Mouse (Mus musculus) heart, postnatal 14 days (tissue): ENCODE results near the gene Epb41l3. TPM values are rescaled to one million over a fixed set of nuclear protein-coding genes. Genes with fewer than 3 reads are reported as not detected.
A peak's percentile ranks its signal among the peaks of the same experiment; 100 is the strongest.

Experiments used
- DNase-seq, 2 experiments: peaks; one replicate each; pipeline ENCODE4 v3.0.0; 2021 to 2022
- intact Hi-C: fragments of 180-260 bp; cut with DNase I; formaldehyde crosslinking; loops from one replicate; pipeline ENCODE4 v1.15.1; 2025
- long read RNA-seq, 2 experiments: library from polyadenylated mRNA; stranded (forward); transcript quantifications; one replicate each; pipeline ENCODE4 v2.0.0; 2021
- total RNA-seq, 2 experiments: library from RNA; stranded (reverse); gene quantifications; 2 replicates each; pipeline ENCODE4 v1.2.3; 2021

Gene Epb41l3
- total RNA-seq, result 10 to 100 TPM; 16.1 to 17.1 TPM
- long read RNA-seq, experiment 1, full-length matches to known transcripts, result 2 of 19 reads
- long read RNA-seq, experiment 1, partial matches to known transcripts, result 0 of 19 reads
- long read RNA-seq, experiment 1, other reads (novel, unspliced or antisense), result 17 of 19 reads
- long read RNA-seq, experiment 2, partial matches to known transcripts, result 4 of 31 reads
- long read RNA-seq, experiment 2, other reads (novel, unspliced or antisense), result 24 of 31 reads

- intact Hi-C loops, result no loop called here
- peak; percentile 68 to 71 for DNase-seq
These were observed at the start of gene Epb41l3 for GRCm38 (mm10) chr17:69075501-69076237. Gene Epb41l3 (plus strand): TSS chr17:69075683.

DNA sequence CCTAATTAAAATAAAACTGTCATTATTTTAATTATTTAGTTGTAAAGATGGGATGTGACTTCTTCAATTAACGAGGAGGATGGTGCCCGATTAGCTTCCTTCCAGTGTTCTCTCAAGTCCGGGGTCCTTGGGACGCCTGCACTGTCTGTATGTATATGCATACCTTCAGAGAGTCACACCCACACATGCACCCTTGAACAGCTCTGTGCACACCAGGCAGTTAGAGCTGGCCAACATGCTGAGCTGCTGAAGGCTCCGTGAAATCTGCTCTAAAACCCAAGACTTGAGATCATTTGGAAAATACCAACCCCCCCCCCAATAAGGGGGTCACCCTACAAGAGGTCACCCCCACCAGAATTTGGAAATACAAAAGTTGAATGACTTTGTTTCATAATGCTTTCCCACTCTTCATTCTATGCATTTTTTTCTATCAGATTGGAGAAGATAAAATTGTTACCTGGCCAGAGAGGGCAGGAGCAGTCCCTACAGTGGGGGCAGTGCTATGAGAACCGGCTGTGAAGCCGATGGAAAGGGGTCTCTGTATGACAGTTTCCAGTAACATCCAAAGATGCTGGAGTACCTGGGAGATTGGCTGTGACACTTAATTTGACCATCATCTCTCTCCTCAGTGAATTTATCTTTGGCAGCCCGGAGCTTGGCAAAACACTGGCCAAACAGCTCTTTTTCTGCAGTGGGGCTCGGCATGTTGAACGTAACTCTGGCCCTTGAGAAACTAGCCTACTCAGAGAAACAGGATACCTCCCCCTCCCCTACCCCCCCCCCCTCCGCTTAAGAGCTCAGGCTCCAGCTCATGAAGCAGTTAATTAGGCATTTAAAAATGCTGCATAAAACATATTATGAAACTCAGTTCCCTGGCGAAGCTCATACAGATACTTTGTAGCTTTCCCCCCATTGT, 36.5 kb upstream of the Epb41l3 start:
- intact Hi-C loops, result no loop called here
- no peak for DNase-seq

DNA sequence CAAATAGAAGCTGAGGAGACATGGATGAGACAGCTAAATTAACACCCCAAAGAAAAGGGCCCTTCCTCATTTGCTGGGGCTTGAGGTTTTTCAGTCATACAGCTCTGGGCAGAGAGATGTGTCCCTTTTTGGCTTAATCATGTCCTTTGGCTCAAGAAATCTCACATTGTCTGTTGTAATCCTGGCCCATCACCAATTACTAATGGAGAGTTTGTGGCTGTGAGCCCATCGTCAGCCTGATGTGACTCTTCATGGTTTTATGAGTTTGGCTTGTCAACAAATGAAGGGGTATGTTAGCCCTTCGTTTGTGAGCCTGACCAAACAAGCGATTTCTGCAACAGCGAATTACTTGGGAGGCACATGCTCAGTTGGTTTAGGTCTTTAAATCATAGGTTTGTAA, 34.0 kb upstream of the Epb41l3 start:
- intact Hi-C loops, result no loop called here
- peak in 1 of 2 experiments; percentile 1 for DNase-seq

GRCm38 (mm10) chr17:69048826-69049225, 26.7 kb upstream of the Epb41l3 start:
- intact Hi-C loops, result no loop called here
- peak in 1 of 2 experiments; percentile 8 for DNase-seq

DNA sequence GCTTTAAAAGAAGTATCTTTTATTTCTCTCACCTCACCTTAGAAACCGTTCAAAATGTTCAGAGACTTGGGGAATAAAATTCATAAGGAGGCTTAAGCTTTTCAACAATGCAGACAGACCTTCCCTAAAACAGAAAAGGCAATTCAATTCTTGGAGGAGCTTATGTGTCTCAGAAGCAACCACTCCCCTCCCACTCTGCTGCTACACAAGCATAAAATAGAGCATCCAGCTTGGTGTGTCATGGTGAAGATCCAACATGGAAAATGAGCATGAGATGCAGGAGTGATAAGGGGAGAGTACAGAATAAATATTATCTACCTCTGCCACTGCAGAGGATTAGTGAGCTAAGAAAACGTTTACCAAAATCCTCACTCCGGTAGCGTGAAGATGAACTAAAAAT, 21.5 kb upstream of the Epb41l3 start:
- no peak for DNase-seq
- intact Hi-C loops, result no loop called here

DNA sequence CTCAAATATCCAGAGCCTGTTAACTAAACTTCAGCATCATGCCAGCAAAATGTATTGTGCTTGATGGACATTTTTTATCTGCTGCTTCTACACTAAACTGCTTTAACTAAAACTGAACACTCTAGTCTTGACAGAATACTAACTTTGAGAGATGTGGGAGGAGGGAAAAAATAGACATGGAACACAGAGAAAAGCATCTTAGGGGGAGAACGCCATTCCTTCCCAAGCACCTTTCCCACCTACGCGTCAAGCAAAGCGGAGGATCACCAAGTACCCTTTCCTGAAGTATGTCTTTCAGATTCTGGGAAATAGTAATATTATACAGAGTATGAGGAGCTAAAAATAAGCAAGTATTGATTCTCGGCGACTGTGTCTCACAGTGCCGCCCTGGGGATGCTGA, 15.7 kb upstream of the Epb41l3 start:
- intact Hi-C loops, result no loop called here
- DNase-seq, result no peak

DNA sequence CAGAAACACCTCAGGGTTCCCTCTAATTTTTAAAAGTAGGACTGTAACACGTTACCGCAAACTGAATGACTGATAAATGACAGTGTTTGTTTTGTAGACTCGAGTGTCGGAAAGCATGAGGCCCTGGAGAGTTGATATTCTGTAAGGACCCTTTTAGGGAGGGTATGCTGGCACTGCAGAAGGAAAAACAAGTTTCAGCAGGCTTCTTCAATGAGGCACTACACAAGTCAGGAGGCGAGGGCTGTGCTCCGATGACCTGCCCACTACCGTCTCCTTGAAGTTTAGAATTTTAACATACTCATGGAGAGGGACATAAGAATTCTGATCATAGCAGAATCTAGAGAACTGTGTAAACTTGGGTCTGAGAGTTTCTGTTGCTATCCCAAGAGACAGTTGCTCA, 15.1 kb upstream of the Epb41l3 start:
- DNase-seq, result no peak
- intact Hi-C loops, result no loop called here

- intact Hi-C loops, result no loop called here
These were observed 13.4 kb upstream of the Epb41l3 start for GRCm38 (mm10) chr17:69061883-69062745.

DNA sequence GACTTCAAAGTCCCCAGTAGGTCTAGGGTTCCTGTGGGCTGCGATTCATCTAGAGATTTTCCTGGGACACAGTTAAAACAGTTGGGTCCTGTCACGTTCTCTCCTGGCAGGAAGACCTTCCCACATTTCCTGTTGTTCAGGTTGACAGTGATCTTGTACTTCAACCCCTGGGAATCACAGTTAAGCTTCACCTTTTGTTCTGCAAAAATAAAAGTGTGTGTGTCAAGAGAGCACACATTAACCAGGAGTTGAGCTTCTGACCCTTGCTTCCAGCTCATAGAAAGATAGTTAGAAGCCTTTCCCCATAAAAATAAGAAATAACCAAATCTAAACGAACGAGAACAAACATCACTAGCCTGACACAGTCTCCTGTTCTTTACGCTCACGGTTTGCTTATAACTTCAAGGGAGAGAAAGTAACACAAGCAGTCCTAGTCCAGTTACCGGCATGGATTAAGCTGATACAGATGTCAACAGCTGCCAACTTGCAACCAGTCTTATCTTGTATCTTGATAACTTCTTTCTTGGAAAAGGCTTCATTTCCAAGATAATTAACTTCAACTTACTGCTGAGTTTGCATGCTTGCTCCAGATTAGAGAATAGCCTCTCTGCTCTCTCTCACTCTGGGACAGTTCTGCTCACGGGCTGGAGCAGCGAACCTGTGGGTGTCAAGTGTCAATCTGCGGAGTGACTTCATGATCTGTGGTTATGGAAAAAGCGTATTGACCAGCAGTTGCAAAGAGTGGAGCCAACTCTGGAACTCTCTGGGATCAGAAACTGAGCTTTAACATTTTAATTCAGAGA, 7.3 kb upstream of the Epb41l3 start:
- intact Hi-C loops, result no loop called here
- no peak for DNase-seq

More at GRCm38 (mm10) chr17:69061883-69062745, 13.4 kb upstream of the Epb41l3 start:
- DNase-seq, result no peak

GRCm38 (mm10) chr17:69074095-69074494, 1.4 kb upstream of the Epb41l3 start:
- intact Hi-C loops, result no loop called here
- no peak for DNase-seq

DNA sequence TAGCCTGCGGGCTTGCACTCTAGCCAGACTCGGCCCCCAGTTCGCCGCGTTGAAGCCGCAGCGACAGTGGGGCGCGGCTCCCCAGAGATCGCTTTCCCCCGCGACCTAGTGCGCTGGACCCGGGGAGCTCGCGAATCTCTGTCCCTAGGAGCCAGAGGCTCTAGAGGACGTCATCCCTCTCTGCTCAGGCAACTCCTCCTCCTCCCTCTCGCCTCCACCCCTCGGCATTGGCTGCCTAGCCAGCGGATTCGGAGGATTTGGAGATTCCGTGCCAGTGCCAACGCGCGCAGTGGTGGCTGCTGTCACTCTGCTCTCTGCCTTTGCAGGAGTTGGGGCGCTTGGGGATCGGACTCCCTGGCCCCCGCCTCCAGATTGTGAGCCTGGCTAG, 749 bp downstream of the Epb41l3 start:
- peak; percentile 39 to 41 for DNase-seq
- intact Hi-C loops, result no loop called here

- intact Hi-C loops, result no loop called here
- DNase-seq, result peak in 1 of 2 experiments; percentile 2
These were observed 1.5 kb downstream of the Epb41l3 start for GRCm38 (mm10) chr17:69076747-69077543.

- DNase-seq, result no peak
- intact Hi-C loops, result no loop called here
These were observed 2.0 kb downstream of the Epb41l3 start for GRCm38 (mm10) chr17:69077544-69077920.

DNA sequence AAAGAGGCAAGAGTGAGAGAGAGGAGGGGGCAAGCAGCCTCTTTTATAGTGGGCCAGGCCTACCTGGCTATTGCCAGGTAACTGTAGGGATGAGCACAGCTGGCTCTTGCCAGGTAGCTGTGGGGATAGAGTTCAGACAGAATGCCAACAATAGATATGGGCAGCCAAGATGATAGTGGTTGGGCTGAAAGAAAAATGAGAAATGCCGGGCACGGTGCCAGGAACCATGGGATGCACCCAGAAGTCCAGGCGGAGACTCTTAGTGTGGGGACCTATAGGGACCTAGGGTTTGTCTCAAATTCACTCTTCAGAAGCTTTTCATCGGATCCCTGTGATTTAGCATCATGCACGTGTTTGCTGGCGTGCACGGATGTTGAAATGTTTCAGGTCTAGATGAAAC, 6.8 kb downstream of the Epb41l3 start:
- intact Hi-C loops, result no loop called here
- DNase-seq, result no peak

DNA sequence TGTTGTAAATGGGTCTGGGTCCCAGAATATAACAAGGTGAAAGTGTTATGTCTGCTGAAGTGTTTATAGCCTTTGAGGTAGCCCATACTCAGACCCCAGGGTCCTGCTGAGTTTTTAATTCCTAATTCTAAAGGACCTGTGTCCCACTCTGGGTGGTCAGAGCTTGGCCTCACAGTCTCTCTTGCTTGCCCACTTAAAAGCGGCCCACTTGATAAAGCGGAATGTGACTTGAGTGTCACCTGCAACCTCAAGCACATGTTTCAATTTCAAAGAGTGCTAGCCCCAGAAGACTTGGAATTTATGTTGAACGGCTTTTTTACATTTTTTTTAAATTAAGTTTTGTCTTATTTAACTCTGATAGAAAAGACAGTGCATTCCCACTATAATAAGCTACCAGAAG, 16.1 kb downstream of the Epb41l3 start:
- intact Hi-C loops, result no loop called here
- DNase-seq, result no peak

- intact Hi-C loops, result no loop called here
- DNase-seq, result no peak
These were observed 21.6 kb downstream of the Epb41l3 start for GRCm38 (mm10) chr17:69097068-69097467.

DNA sequence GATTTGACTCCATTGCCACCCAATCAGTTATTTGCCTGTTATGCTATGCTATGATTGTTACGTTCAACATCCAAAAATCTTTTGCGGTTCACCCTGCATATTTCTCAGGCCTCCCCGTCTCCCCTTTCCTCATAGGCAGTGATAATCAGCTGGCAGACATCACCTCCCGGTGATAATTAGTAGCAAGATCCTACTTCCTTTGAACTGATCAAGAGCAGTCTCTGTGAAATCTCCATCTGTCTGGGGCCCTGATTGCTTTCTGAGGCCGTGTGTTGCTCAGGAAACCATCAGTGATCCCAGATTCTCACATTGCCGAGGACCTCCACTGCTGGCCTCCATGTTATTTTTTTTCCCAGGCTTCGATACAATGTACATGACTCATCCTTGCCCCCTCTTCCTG, 22.5 kb downstream of the Epb41l3 start:
- intact Hi-C loops, result no loop called here
- DNase-seq, result no peak

DNA sequence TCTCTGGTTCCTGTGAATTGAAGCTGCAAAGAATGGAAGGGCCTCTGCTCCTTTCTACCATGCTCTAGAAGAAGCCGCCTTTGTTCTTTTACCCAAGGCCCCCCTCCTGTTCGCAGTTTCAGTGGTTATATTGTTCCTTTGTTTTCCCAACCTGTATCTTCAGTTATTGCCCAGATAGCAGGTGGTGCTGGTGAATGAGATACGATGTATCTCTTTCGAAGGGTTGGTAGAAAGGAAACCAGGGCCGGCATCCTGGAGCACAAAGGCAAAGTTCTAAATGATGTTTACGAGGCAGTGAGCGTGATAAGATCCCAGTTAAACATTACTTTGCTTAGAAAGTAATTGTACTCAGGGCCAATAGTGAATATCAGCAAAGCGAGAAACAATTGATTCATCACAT, 27.8 kb downstream of the Epb41l3 start:
- no peak for DNase-seq
- intact Hi-C loops, result no loop called here
